Mouse (Mus musculus) frontal cortex, postnatal 10 days (tissue): ENCODE measurements at regions not wholly inside any gene's neighbourhood (a gene's known extent, or its start where the extent isn't known, plus 50 kb on each side); places are given as distances from the start of the nearest gene placed in this dataset.

Experiments
- DNase-seq, 2 experiments: peaks; one replicate each; pipeline ENCODE4 v3.0.0; 2022; ENCODE audit warnings: low spot score in 2 of 2, mixed read lengths in 1 of 2

GRCm38 (mm10) chr5:51840638-51841329, 273.3 kb upstream of the Ppargc1a start:
- DNase-seq, result no peak

GRCm38 (mm10) chr5:51839292-51839691, 271.8 kb upstream of the Ppargc1a start:
- DNase-seq, result no peak

DNA sequence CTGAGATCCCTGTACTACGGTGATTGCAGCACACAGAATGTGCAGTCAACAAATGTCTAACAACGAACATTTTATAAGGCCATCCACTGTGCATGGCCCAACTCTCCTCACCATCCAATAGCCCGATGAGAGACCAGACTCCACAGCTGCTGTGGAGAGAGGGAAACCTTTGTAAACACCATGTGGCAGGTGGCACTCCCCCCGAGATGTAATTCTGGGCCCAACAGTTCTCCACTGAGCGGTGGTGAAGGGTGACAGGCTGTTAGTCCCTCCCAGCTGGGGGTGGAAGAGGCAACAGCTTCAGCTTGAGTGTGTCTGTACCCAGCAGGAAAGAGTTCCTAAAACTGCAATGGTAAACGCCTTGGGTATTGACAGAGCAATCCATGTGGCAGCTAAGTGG, 263.0 kb upstream of the Ppargc1a start:
- no peak for DNase-seq

DNA sequence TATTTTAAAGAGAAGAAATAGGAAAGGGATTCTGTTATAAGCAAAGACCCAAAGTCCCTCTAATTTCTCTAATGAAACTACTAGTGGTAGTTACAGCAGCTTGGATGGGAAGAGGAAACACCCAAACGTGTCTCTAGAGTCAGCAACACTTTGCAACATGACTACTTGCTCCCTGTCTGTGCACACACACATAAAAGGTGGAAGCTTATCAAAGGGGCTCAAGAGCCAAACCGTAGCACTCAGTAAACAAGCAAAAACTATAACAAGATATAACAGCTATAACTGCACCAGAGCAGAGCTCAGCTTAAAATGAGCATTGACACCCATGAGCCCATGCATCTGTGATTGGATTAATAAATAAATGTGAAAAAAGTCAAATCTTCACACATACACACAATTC, 262.5 kb upstream of the Ppargc1a start:
- DNase-seq, result no peak

- DNase-seq, result no peak
Observed at GRCm38 (mm10) chr5:51829606-51830005, 262.1 kb upstream of the Ppargc1a start.

GRCm38 (mm10) chr5:51829020-51829419, 261.5 kb upstream of the Ppargc1a start:
- DNase-seq, result no peak

DNA sequence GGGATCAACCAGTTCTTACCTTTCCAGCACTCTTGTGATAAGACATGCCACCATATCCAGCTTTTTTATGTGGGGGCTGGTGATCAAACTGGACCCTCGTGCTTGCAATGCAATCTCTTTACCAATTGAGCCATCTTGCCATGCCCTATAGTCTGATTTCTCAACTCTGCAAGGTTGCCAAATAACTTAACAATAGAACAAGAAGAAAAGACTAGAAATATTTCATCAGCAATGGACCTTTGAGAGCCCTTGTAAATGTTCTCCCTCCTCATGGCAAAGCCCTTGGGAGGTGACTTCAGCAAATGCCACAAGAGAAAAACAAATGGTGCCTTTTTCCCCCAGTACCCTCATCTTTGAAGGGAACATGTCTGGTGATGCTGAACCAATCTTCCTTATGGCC, 258.7 kb upstream of the Ppargc1a start:
- no peak for DNase-seq

- DNase-seq, result no peak
Observed at GRCm38 (mm10) chr5:51825584-51826088, 258.1 kb upstream of the Ppargc1a start.

- DNase-seq, result no peak
Observed at GRCm38 (mm10) chr5:51824731-51825130, 257.2 kb upstream of the Ppargc1a start.

DNA sequence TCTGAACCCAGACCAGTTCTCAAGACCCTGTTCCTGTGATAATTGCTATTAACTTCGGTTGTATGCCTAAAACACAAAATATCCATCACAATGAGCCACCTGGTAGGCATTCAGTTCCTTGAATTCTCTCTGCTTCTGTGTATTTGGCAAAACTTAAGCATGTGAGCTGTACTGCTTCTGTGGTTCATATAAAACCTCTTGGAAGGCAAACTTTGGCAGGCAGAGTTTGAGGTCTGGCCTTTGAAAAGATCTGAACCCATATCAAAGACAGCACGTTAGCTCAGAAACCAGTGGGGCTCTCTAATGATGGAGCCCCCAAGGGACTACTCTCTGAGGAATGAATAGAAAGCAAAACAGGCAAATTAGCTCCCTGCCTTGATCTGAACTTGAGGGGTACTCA, 256.1 kb upstream of the Ppargc1a start:
- DNase-seq, result no peak

DNA sequence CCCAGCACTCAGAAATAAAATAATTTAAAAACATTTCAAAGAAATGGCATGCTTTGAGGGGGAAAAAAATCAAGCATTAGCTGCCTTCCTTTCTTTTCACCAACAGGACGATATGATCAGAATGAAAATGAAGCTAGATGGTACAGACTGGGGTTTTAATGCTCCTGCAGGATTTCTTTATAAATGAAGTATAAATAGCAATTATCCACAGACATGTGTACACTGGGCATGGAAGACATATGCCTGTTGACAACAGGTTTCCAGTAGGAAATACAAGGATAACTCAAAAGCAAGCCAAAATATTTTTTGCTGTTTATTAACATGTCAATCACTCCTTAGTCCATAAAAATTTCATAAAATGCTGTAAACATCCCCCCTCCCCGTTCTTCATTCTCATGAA, 248.7 kb upstream of the Ppargc1a start:
- DNase-seq, result no peak

DNA sequence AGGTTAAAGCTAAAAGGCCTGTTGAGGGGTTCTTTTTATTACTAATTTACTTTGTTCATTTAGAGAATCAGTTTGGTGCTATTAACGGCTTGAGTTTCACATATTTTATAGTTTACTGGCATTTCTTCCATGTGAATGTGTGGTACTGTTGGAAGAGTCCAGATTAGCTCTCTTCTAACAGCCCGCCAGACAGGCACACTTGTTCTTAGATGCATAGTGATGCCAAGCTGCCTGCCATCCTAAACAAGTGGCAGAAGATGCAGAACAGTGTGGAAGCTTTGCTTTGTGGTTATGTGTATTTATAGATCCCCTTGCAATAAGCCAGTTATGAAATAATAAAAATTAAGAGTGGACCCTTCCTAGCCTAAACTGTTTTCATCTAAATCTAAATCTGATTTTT, 244.2 kb upstream of the Ppargc1a start:
- no peak for DNase-seq

GRCm38 (mm10) chr5:51801486-51801885, 234.0 kb upstream of the Ppargc1a start:
- DNase-seq, result no peak

DNA sequence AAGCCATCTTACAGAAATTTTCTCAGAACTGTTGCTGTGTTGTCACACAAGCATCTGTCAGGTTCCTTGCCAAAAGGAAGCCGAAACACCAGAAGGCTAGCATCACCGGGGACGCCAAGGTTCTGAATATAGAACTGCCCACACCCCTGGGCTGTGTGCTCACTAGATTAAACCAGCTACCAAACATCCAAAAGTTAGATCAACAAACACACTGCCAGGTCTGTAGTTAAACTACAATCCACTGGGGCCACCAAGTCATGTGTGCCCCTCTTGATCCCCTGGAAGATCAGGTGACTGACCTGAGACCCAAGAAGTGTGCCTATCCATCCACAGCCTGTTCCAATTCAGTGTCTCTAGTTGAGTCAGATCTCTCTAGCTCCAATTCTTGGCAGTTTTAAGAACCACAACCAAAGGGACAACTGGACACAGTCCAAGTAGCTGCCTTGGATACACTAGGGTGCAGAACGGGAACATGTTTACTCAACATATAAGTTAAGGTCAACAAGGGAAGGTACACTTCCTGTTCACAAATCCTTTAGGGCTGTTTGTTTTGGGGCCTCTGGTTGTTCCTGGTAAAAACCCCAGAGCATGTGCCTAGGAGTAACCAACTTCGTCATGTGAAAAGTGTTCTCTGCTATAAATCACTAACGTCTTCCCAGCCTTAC, 232.0 kb upstream of the Ppargc1a start:
- peak in 1 of 2 experiments; percentile 10 for DNase-seq

GRCm38 (mm10) chr5:51794097-51794496, 226.6 kb upstream of the Ppargc1a start:
- DNase-seq, result no peak

DNA sequence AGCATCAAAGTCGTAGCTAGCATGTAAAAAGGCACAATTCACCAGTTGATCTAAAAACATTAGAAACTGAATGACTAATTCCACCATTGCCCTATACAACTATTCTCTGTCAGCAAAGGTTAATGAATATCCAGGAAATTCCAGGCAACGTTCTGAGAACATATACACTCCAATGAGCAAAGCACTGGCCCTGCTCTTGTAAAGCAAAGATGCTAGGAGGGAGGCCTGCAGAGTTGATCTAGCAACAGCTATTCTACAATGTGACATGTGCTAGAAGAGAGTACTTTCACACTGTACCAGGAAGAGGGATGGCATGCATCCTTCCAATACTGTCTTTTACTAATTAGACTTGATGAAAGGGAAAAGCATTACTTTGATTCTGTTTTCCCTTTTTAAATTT, 225.4 kb upstream of the Ppargc1a start:
- DNase-seq, result no peak

- DNase-seq, result no peak
Observed at GRCm38 (mm10) chr5:51788768-51789167, 221.2 kb upstream of the Ppargc1a start.

GRCm38 (mm10) chr5:51783523-51783922, 216.0 kb upstream of the Ppargc1a start:
- DNase-seq, result peak; percentile 17 to 19

- no peak for DNase-seq
Observed at GRCm38 (mm10) chr5:51783099-51783498, 215.6 kb upstream of the Ppargc1a start.

GRCm38 (mm10) chr5:51775502-51776145, 208.1 kb upstream of the Ppargc1a start:
- DNase-seq, result no peak

GRCm38 (mm10) chr5:51771655-51772054, 204.1 kb upstream of the Ppargc1a start:
- DNase-seq, result no peak

GRCm38 (mm10) chr5:51766111-51766510, 198.6 kb upstream of the Ppargc1a start:
- no peak for DNase-seq

DNA sequence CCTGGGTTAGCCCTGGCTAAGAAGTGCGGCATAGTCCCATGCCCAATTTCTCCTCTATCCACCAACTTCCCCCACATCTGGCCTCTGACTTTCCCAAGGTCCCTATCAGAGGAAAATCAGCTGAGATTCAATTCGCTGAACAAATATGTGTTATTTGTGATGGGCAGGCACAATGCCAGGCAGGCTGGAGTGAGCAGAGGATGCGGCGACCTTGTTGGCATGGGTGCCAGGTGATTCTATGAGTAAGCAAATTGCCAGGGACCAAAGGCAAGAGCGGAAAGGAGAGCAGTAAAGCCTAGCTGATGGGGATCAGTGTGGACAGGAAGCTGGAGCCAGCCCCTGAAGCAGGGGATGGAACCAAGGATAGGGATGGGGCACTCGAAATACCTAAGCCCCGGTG, 196.9 kb upstream of the Ppargc1a start:
- DNase-seq, result no peak
